11 mouse cellular contexts compared by ENCODE assay signal in genomic region chr16:35159532-35159931, GRCm38 (mm10). TPM values are rescaled to one million over a fixed set of nuclear protein-coding genes. Genes with fewer than 3 reads are reported as not detected.
DNase-seq lines count a peak whose midpoint lies in the region; ATAC-seq and TF ChIP-seq lines count a peak whose summit lies in the region.
"Had no signal": no experiment of that assay in that cellular context is flagged by ENCODE, and none has a peak within 500 bp of the region (broad histone marks: within the 10 kb centered on the region; RNA-seq: fewer than 3 reads in every experiment).

No protein-coding gene starts in this region.

- H3K4me2 ChIP-seq in midbrain, embryonic 16.5 days (ENCODE audit: low read length) = peak overlapping the region; percentile 82

- intact Hi-C loops in gastrocnemius, adult 2 months (cut with DNase I) = loop anchor here (5.0 kb wide), 1 partner anchor 102 kb away; no protein-coding TSS in a partner anchor

- no peaks in the 10 kb centered on the region for H3K9me3 ChIP-seq in midbrain, embryonic 16.5 days (replicated peaks; ENCODE audit: control insufficient read depth, low read length, poor library complexity, severe bottlenecking)

- 73% methylated on average over 8 of the region's 8 CpGs for WGBS in midbrain, embryonic 16.5 days

- no peak for DNase-seq in gastrocnemius, adult 2 months
- no peak for DNase-seq in gastrocnemius, postnatal 4 days (ENCODE audit: low spot score in 2 of 2)
- peak; percentile 27 for DNase-seq in lung, postnatal 10 days
- no peak for DNase-seq in lung, postnatal 4 days
- DNase-seq in c-Kit-positive CD71-positive TER-119-positive erythroid progenitor cells, embryonic 14.5 days (ENCODE audit: low spot score) = peak; percentile 6
- no peak for DNase-seq in cerebellum, adult 9-11 months
- DNase-seq: cerebellum, adult 11-12 months; heart, adult 11 months had no signal

- TF ChIP-seq CTCF in gastrocnemius, adult 2 months (IDR thresholded peaks at IDR 0.05) = no peak

- 0 out of 2 replicates have a peak overlapping the region, but pooled peaks have one; percentile 5 for H3K4me3 ChIP-seq in gastrocnemius, adult 2 months
- H3K4me3 ChIP-seq in midbrain, embryonic 16.5 days (ENCODE audit: low read depth, low read length) = peak overlapping the region; percentile 0

- ATAC-seq in midbrain, embryonic 16.5 days = peak; percentile 6
- ATAC-seq in erythroid progenitor cell, adult 5-6 weeks (replicated peaks; ENCODE audit: low FRiP score, poor library complexity, severe bottlenecking) = no peak

- no peak overlapping the region for H3K9ac ChIP-seq in midbrain, embryonic 16.5 days (ENCODE audit: low read depth, low read length)

- no peak overlapping the region for H3K27ac ChIP-seq in gastrocnemius, adult 2 months
- no peak overlapping the region for H3K27ac ChIP-seq in midbrain, embryonic 16.5 days (ENCODE audit: low read length)
- H3K27ac ChIP-seq: kidney, postnatal 0 days had no signal

- no peaks in the 10 kb centered on the region for H3K36me3 ChIP-seq in midbrain, embryonic 16.5 days (ENCODE audit: control insufficient read depth, insufficient read depth, low read length)

- no peaks in the 10 kb centered on the region for H3K27me3 ChIP-seq in midbrain, embryonic 16.5 days (ENCODE audit: control insufficient read depth, insufficient read depth, low read depth, low read length)

- peaks cover 62% of the 10 kb centered on the region for H3K4me1 ChIP-seq in midbrain, embryonic 16.5 days (ENCODE audit: control insufficient read depth, insufficient read depth, low read length)

RNA-seq across cellular contexts. Expression of gene Adcy5, which starts 4.9 kb away (rescaled TPM):
- 1 to 10 TPM; 1.6 to 1.8 TPM for total RNA-seq in gastrocnemius, adult 2 months (2021)
- 1 to 10 TPM; 4.7 to 5.9 TPM for total RNA-seq in gastrocnemius, postnatal 4 days (2021)
- polyA plus RNA-seq in midbrain, embryonic 16.5 days (2015; fragmentation: Nextera tagmentation; extraction: Ambion mirVana) = 7.0 and 7.1 TPM in 2 replicates
- not detected in 2 replicates for total RNA-seq in erythroid progenitor cell, adult 5-6 weeks (2015; ENCODE audit: low replicate concordance)
- total RNA-seq in erythroid progenitor cell, adult 5-6 weeks (2017; ENCODE audit: low replicate concordance) = not detected in 2 replicates

Comparison
In these comparisons a context has a peak if more than half of its experiments do, and no peak if none do; other contexts are left out.
1. DNase-seq: peak in lung, postnatal 10 days (single experiment) and c-Kit-positive CD71-positive TER-119-positive erythroid progenitor cells, embryonic 14.5 days (single experiment); none in gastrocnemius, adult 2 months (single experiment), gastrocnemius, postnatal 4 days (0 of 2), lung, postnatal 4 days (0 of 2) and cerebellum, adult 9-11 months (single experiment).